Mouse (Mus musculus): ENCODE measurements around the gene Ip6k2. TPM values are rescaled to one million over a fixed set of nuclear protein-coding genes. Genes with fewer than 3 reads are reported as not detected.

Ip6k2 gene
- polyA plus RNA-seq, 1 experiment from 2014 or later: 99.7 TPM

GRCm38 (mm10) chr9:108806379-108806778, 22.8 kb downstream of the Ip6k2 start:
- H3K4me3 ChIP-seq: no peak overlapping the region
- H3K36me3 ChIP-seq: peaks cover 58% of the 10 kb centered on the region
- H3K27me3 ChIP-seq: no peaks in the 10 kb centered on the region
- no peak overlapping the region for H3K9ac ChIP-seq
- H3K9me3 ChIP-seq: no peaks in the 10 kb centered on the region
- H3K4me1 ChIP-seq: peaks cover 17% of the 10 kb centered on the region
- H3K27ac ChIP-seq: no peak overlapping the region
- no peak overlapping the region for H3K4me2 ChIP-seq
- no peak for ATAC-seq (ENCODE audit: insufficient number of reproducible peaks, low FRiP score, low TSS enrichment, low read depth)

- Histone ChIP-seq H3K36me3 (peaks cover 58% of the 10 kb centered on the region), H3K27ac (peak overlapping the region; percentile 23; the same call in 1 of the 2 replicates), H3K4me3 (no peak overlapping the region), H3K4me1 (peaks cover 17% of the 10 kb centered on the region), H3K4me2 (no peak overlapping the region), H3K27me3 (no peaks in the 10 kb centered on the region), H3K9me3 (no peaks in the 10 kb centered on the region), H3K9ac (no peak overlapping the region)
- no peak for ATAC-seq (ENCODE audit: insufficient number of reproducible peaks, low FRiP score, low TSS enrichment, low read depth)
- 81% methylated on average over 1 of the region's 1 CpGs for WGBS
These were observed 23.2 kb downstream of the Ip6k2 start for GRCm38 (mm10) chr9:108806831-108807230.

GRCm38 (mm10) chr9:108807674-108808073, 24.1 kb downstream of the Ip6k2 start:
- Histone ChIP-seq H3K4me2 (no peak overlapping the region), H3K36me3 (peaks cover 58% of the 10 kb centered on the region)

GRCm38 (mm10) chr9:108808163-108808665, 24.6 kb downstream of the Ip6k2 start, which contains the start of gene Nckipsd:
Nckipsd (plus strand) TSS chr9:108808368.
- H3K27ac ChIP-seq: peak within 1 kb of the TSS; percentile 43; the same call in 1 of the 2 replicates
- peak within 1 kb of the TSS; percentile 88 for H3K4me2 ChIP-seq
- WGBS: under 1% methylated on average over 61 of the region's 62 CpGs
- H3K9ac ChIP-seq: peak within 1 kb of the TSS; percentile 85
- H3K27me3 ChIP-seq: no peaks in the 10 kb centered on the region
- H3K9me3 ChIP-seq: no peaks in the 10 kb centered on the region
- H3K4me3 ChIP-seq: peak within 1 kb of the TSS; percentile 90
- peak; percentile 82 for ATAC-seq (ENCODE audit: insufficient number of reproducible peaks, low FRiP score, low TSS enrichment, low read depth)
- peaks cover 17% of the 10 kb centered on the region for H3K4me1 ChIP-seq
- H3K36me3 ChIP-seq: peaks cover 58% of the 10 kb centered on the region

More at GRCm38 (mm10) chr9:108807674-108808073, 24.1 kb downstream of the Ip6k2 start:
- ATAC-seq (ENCODE audit: insufficient number of reproducible peaks, low FRiP score, low TSS enrichment, low read depth): peak; percentile 9; the same call in 1 of the 2 replicates
- no peaks in the 10 kb centered on the region for H3K27me3 ChIP-seq
- peak overlapping the region; percentile 90; the same call in 1 of the 2 replicates for H3K4me3 ChIP-seq
- no peaks in the 10 kb centered on the region for H3K9me3 ChIP-seq
- no peak overlapping the region for H3K9ac ChIP-seq
- H3K27ac ChIP-seq: peak overlapping the region; percentile 38; the same call in 1 of the 2 replicates
- peaks cover 17% of the 10 kb centered on the region for H3K4me1 ChIP-seq
- WGBS: 72% methylated on average over 5 of the region's 5 CpGs

- Histone ChIP-seq H3K4me1 (peaks cover 17% of the 10 kb centered on the region), H3K27ac (no peak overlapping the region), H3K9ac (no peak overlapping the region), H3K36me3 (peaks cover 55% of the 10 kb centered on the region), H3K4me3 (peak overlapping the region; percentile 90), H3K27me3 (no peaks in the 10 kb centered on the region), H3K9me3 (no peaks in the 10 kb centered on the region), H3K4me2 (peak overlapping the region; percentile 88)
- ATAC-seq (ENCODE audit: insufficient number of reproducible peaks, low FRiP score, low TSS enrichment, low read depth): no peak
- WGBS: 60% methylated on average over 5 of the region's 5 CpGs
These were observed 25.6 kb downstream of the Ip6k2 start for GRCm38 (mm10) chr9:108809188-108809587.

GRCm38 (mm10) chr9:108809723-108810122, 26.1 kb downstream of the Ip6k2 start:
- H3K4me3 ChIP-seq: no peak overlapping the region
- 85% methylated on average over 6 of the region's 6 CpGs for WGBS
- H3K36me3 ChIP-seq: peaks cover 55% of the 10 kb centered on the region
- peaks cover 17% of the 10 kb centered on the region for H3K4me1 ChIP-seq
- H3K27me3 ChIP-seq: no peaks in the 10 kb centered on the region
- no peak for ATAC-seq (ENCODE audit: insufficient number of reproducible peaks, low FRiP score, low TSS enrichment, low read depth)
- H3K9ac ChIP-seq: no peak overlapping the region
- H3K9me3 ChIP-seq: no peaks in the 10 kb centered on the region
- H3K27ac ChIP-seq: no peak overlapping the region
- no peak overlapping the region for H3K4me2 ChIP-seq

- no peak for ATAC-seq (ENCODE audit: insufficient number of reproducible peaks, low FRiP score, low TSS enrichment, low read depth)
- H3K4me1 ChIP-seq: peaks cover 17% of the 10 kb centered on the region
- no peak overlapping the region for H3K4me2 ChIP-seq
- no peak overlapping the region for H3K9ac ChIP-seq
- WGBS: 84% methylated on average over 5 of the region's 5 CpGs
- no peaks in the 10 kb centered on the region for H3K9me3 ChIP-seq
- H3K36me3 ChIP-seq: peaks cover 55% of the 10 kb centered on the region
- H3K4me3 ChIP-seq: no peak overlapping the region
- H3K27ac ChIP-seq: no peak overlapping the region
- no peaks in the 10 kb centered on the region for H3K27me3 ChIP-seq
These were observed 26.9 kb downstream of the Ip6k2 start for GRCm38 (mm10) chr9:108810516-108810915.

GRCm38 (mm10) chr9:108815557-108815956, 32.0 kb downstream of the Ip6k2 start:
- Histone ChIP-seq H3K4me2 (no peak overlapping the region), H3K4me3 (no peak overlapping the region), H3K36me3 (peaks cover 68% of the 10 kb centered on the region), H3K27ac (no peak overlapping the region), H3K9me3 (no peaks in the 10 kb centered on the region), H3K4me1 (no peaks in the 10 kb centered on the region), H3K9ac (no peak overlapping the region), H3K27me3 (peaks cover 5% of the 10 kb centered on the region; the same call in 1 of the 2 replicates)
- ATAC-seq (ENCODE audit: insufficient number of reproducible peaks, low FRiP score, low TSS enrichment, low read depth): no peak
- 83% methylated on average over 7 of the region's 7 CpGs for WGBS

GRCm38 (mm10) chr9:108819495-108819894, 35.9 kb downstream of the Ip6k2 start:
- peaks cover 21% of the 10 kb centered on the region for H3K27me3 ChIP-seq
- no peaks in the 10 kb centered on the region for H3K9me3 ChIP-seq
- no peak overlapping the region for H3K27ac ChIP-seq
- 62% methylated on average over 3 of the region's 3 CpGs for WGBS
- H3K4me1 ChIP-seq: no peaks in the 10 kb centered on the region
- H3K36me3 ChIP-seq: peaks cover 41% of the 10 kb centered on the region
- no peak overlapping the region for H3K9ac ChIP-seq
- no peak overlapping the region for H3K4me2 ChIP-seq
- H3K4me3 ChIP-seq: no peak overlapping the region
- ATAC-seq (ENCODE audit: insufficient number of reproducible peaks, low FRiP score, low TSS enrichment, low read depth): no peak

- no peaks in the 10 kb centered on the region for H3K4me1 ChIP-seq
- peaks cover 27% of the 10 kb centered on the region for H3K27me3 ChIP-seq
- ATAC-seq (ENCODE audit: insufficient number of reproducible peaks, low FRiP score, low TSS enrichment, low read depth): no peak
- H3K9ac ChIP-seq: no peak overlapping the region
- no peak overlapping the region for H3K4me3 ChIP-seq
- peaks cover 35% of the 10 kb centered on the region for H3K36me3 ChIP-seq
- 59% methylated on average over 5 of the region's 5 CpGs for WGBS
- H3K4me2 ChIP-seq: no peak overlapping the region
- H3K9me3 ChIP-seq: no peaks in the 10 kb centered on the region
- no peak overlapping the region for H3K27ac ChIP-seq
These were observed 36.5 kb downstream of the Ip6k2 start for GRCm38 (mm10) chr9:108820077-108820476.

- no peak overlapping the region for H3K4me3 ChIP-seq
- WGBS: 7% methylated on average over 25 of the region's 25 CpGs
- H3K9ac ChIP-seq: no peak overlapping the region
These were observed 40.6 kb downstream of the Ip6k2 start for GRCm38 (mm10) chr9:108824144-108824685.

GRCm38 (mm10) chr9:108824755-108825413, 41.3 kb downstream of the Ip6k2 start:
- H3K4me3 ChIP-seq: no peak overlapping the region
- peaks cover 23% of the 10 kb centered on the region for H3K4me1 ChIP-seq
- no peaks in the 10 kb centered on the region for H3K36me3 ChIP-seq
- H3K27me3 ChIP-seq: peaks cover 75% of the 10 kb centered on the region
- H3K9me3 ChIP-seq: no peaks in the 10 kb centered on the region
- H3K9ac ChIP-seq: no peak overlapping the region
- 1% methylated on average over 31 of the region's 31 CpGs for WGBS
- no peak for ATAC-seq (ENCODE audit: insufficient number of reproducible peaks, low FRiP score, low TSS enrichment, low read depth)
- no peak overlapping the region for H3K27ac ChIP-seq
- H3K4me2 ChIP-seq: no peak overlapping the region

More at GRCm38 (mm10) chr9:108824144-108824685, 40.6 kb downstream of the Ip6k2 start:
- H3K27me3 ChIP-seq: peaks cover 69% of the 10 kb centered on the region
- ATAC-seq (ENCODE audit: insufficient number of reproducible peaks, low FRiP score, low TSS enrichment, low read depth): no peak
- no peaks in the 10 kb centered on the region for H3K36me3 ChIP-seq
- H3K4me1 ChIP-seq: peaks cover 23% of the 10 kb centered on the region
- no peak overlapping the region for H3K4me2 ChIP-seq
- H3K9me3 ChIP-seq: no peaks in the 10 kb centered on the region
- no peak overlapping the region for H3K27ac ChIP-seq

Measured in limb, embryonic 15.5 days (tissue).